Mouse (Mus musculus) adrenal gland, adult (tissue): ENCODE measurements around the gene Cyp4f13.
A peak's percentile ranks its signal among the peaks of the same experiment; 100 is the strongest.

Experiments
- DNase-seq, 2 experiments: peaks; one replicate each; pipeline ENCODE4 v3.0.0; 2022 to 2023; ENCODE audit warnings: low spot score in 1 of 2; ENCODE audit not compliant: inconsistent age in 2 of 2

The Cyp4f13 gene

GRCm38 (mm10) chr17:32947215-32947914, at the start of gene Cyp4f13:
Gene Cyp4f13 (minus strand): TSS chr17:32947402.
- DNase-seq, result peak; percentile 98 to 100

- peak; percentile 85 to 97 for DNase-seq
These were observed 45.7 kb upstream of the Cyp4f13 start, which contains the start of gene Zfp952 for GRCm38 (mm10) chr17:32992699-32993474. Gene Zfp952 (plus strand): TSS chr17:32993129.

- DNase-seq, result peak in 1 of 2 experiments; percentile 58
These were observed 44.9 kb upstream of the Cyp4f13 start for GRCm38 (mm10) chr17:32991965-32992698.

GRCm38 (mm10) chr17:32986301-32986700, 39.1 kb upstream of the Cyp4f13 start:
- no peak for DNase-seq

- no peak for DNase-seq
These were observed 34.2 kb upstream of the Cyp4f13 start for GRCm38 (mm10) chr17:32981361-32981760.

- peak; percentile 91 to 98 for DNase-seq
These were observed 18.6 kb upstream of the Cyp4f13 start, which contains the start of gene Zfp472 for GRCm38 (mm10) chr17:32965623-32966290. Gene Zfp472 (plus strand): TSS chr17:32965814.

- no peak for DNase-seq
These were observed 18.0 kb upstream of the Cyp4f13 start for GRCm38 (mm10) chr17:32965253-32965622.

- DNase-seq, result peak; percentile 82 to 93
These were observed 4.2 kb upstream of the Cyp4f13 start for GRCm38 (mm10) chr17:32951441-32951840.

- no peak for DNase-seq
These were observed 3.8 kb upstream of the Cyp4f13 start for GRCm38 (mm10) chr17:32951006-32951405.

- DNase-seq, result no peak
These were observed 2.9 kb upstream of the Cyp4f13 start for GRCm38 (mm10) chr17:32950136-32950535.

- peak in 1 of 2 experiments; percentile 23 for DNase-seq
These were observed 486 bp downstream of the Cyp4f13 start for GRCm38 (mm10) chr17:32946716-32947115.

- no peak for DNase-seq
These were observed 2.7 kb downstream of the Cyp4f13 start for GRCm38 (mm10) chr17:32944402-32945035.

- no peak for DNase-seq
These were observed 3.5 kb downstream of the Cyp4f13 start for GRCm38 (mm10) chr17:32943661-32944060.

GRCm38 (mm10) chr17:32939831-32940230, 7.4 kb downstream of the Cyp4f13 start:
- peak; percentile 49 to 70 for DNase-seq

- DNase-seq, result no peak
These were observed 19.4 kb downstream of the Cyp4f13 start for GRCm38 (mm10) chr17:32927803-32928202.

- peak; percentile 86 to 89 for DNase-seq
These were observed 22.4 kb downstream of the Cyp4f13 start for GRCm38 (mm10) chr17:32924658-32925312.

GRCm38 (mm10) chr17:32923681-32924080, 23.5 kb downstream of the Cyp4f13 start:
- DNase-seq, result no peak

- no peak for DNase-seq
These were observed 28.1 kb downstream of the Cyp4f13 start for GRCm38 (mm10) chr17:32919123-32919522.

GRCm38 (mm10) chr17:32917131-32917530, 30.1 kb downstream of the Cyp4f13 start, which contains the start of gene Cyp4f14:
Gene Cyp4f14 (minus strand): TSS chr17:32917342.
- DNase-seq, result peak; percentile 90 to 94

GRCm38 (mm10) chr17:32916075-32916474, 31.1 kb downstream of the Cyp4f13 start:
- DNase-seq, result no peak
